Mouse (Mus musculus): ENCODE measurements around the gene Smim8. TPM values are rescaled to one million over a fixed set of nuclear protein-coding genes. Genes with fewer than 3 reads are reported as not detected.

The Smim8 gene
- polyA plus RNA-seq, 1 experiment from 2014 or later = 53.7 TPM

GRCm38 (mm10) chr4:34719421-34719820 lies 58.8 kb downstream of the Smim8 start:
- no peaks in the 10 kb centered on the region; the same call in 1 of the 2 replicates for H3K36me3 ChIP-seq
- H3K4me1 ChIP-seq (replicated peaks) = no peaks in the 10 kb centered on the region
- H3K27ac ChIP-seq (ENCODE audit: poor library complexity, severe bottlenecking) = no peak overlapping the region
- H3K4me2 ChIP-seq = no peak overlapping the region
- H3K4me3 ChIP-seq = no peak overlapping the region
- 91% methylated on average over 12 of the region's 12 CpGs for WGBS
- H3K27me3 ChIP-seq (replicated peaks) = no peaks in the 10 kb centered on the region
- no peak overlapping the region for H3K9ac ChIP-seq
- no peak for ATAC-seq (ENCODE audit: insufficient number of reproducible peaks, low FRiP score)
- peaks cover 17% of the 10 kb centered on the region for H3K9me3 ChIP-seq (replicated peaks)

Other genes starting within 250 kb of the Smim8 start
- 61.3 and 63.2 TPM in 2 replicates for gene Akirin2, start 227.5 kb downstream of the Smim8 start, polyA plus RNA-seq (2016; fragmentation: Nextera tagmentation; extraction: Ambion mirVana)
- gene Orc3, start 163.5 kb downstream of the Smim8 start, polyA plus RNA-seq (2016; fragmentation: Nextera tagmentation; extraction: Ambion mirVana) = 76.2 and 82.2 TPM in 2 replicates
- 53.7 and 62.1 TPM in 2 replicates for gene Rars2, start 163.5 kb downstream of the Smim8 start, polyA plus RNA-seq (2016; fragmentation: Nextera tagmentation; extraction: Ambion mirVana)
- gene Slc35a1, start 91.0 kb downstream of the Smim8 start, polyA plus RNA-seq (2016; fragmentation: Nextera tagmentation; extraction: Ambion mirVana) = 46.1 and 48.6 TPM in 2 replicates
- 0.15 TPM in 1 of 2 replicates, not detected in the other for gene Cfap206, start 48.2 kb downstream of the Smim8 start, polyA plus RNA-seq (2016; fragmentation: Nextera tagmentation; extraction: Ambion mirVana)
- not detected in 2 replicates for gene Gm136, start 22.2 kb downstream of the Smim8 start, polyA plus RNA-seq (2016; fragmentation: Nextera tagmentation; extraction: Ambion mirVana)
- gene Zfp292, start 104.5 kb upstream of the Smim8 start, polyA plus RNA-seq (2016; fragmentation: Nextera tagmentation; extraction: Ambion mirVana) = 18.6 and 19.8 TPM in 2 replicates
- not detected in 2 replicates for gene Cga, start 115.4 kb upstream of the Smim8 start, polyA plus RNA-seq (2016; fragmentation: Nextera tagmentation; extraction: Ambion mirVana)

Data from heart, embryonic 12.5 days (tissue).